Mouse (Mus musculus): ENCODE measurements at regions not wholly inside any gene's neighbourhood (a gene's known extent, or its start where the extent isn't known, plus 50 kb on each side); places are given as distances from the start of the nearest gene placed in this dataset.
A peak's percentile ranks its signal among the peaks of the same experiment; 100 is the strongest.

DNA sequence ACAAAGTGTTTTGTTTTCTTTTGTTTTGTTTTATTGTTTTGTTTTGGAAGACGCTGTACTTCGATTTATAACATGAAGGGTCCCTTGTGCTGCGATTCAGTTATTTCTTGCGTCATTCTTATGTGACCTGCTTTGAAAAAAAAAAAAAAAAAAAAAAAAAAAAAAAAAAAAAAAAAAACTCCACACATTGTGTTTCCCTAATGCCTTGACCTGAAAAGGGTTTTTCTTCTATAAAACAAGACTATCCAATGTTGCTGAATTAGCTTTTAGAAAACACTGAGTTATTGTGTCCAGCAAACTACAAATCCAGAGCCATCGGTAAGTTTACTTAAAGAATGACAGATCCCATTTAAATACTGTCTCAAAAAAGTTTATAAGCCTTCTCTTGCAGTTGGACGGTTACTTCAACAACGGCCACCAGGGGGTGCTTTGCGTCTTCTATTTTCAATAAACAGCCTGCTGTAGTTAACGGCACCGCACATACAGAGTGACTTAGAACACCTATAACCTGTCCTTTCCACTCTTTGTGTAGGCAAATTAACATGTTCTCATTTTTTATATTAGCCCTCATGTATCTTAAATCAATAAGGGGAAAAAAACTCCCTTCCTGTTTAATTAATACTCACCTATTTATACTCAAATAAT, 103.9 kb upstream of the Cxadr start:
- ATAC-seq (ENCODE audit: low FRiP score) (peak; percentile 41; the same call in 1 of the 2 replicates), DNase-seq (ENCODE audit: low spot score) (peak; percentile 94)
- peak; percentile 86 for TF ChIP-seq CTCF (IDR thresholded peaks at IDR 0.05)
- 8% methylated on average over 10 of the region's 10 CpGs for WGBS
- no peaks in the 10 kb centered on the region for H3K4me1 ChIP-seq (ENCODE audit: insufficient read depth, low read length)
- no peaks in the 10 kb centered on the region for H3K27me3 ChIP-seq (ENCODE audit: insufficient read depth, low read length)
- H3K4me2 ChIP-seq (ENCODE audit: low read depth, low read length, poor library complexity, severe bottlenecking): no peak overlapping the region
- no peaks in the 10 kb centered on the region for H3K9me3 ChIP-seq (ENCODE audit: low read length)
- no peaks in the 10 kb centered on the region for H3K36me3 ChIP-seq (ENCODE audit: insufficient read depth, low read length)
- no peak overlapping the region for H3K27ac ChIP-seq (ENCODE audit: low read depth, low read length)
- no peak overlapping the region for H3K9ac ChIP-seq (replicated peaks; ENCODE audit: low read length, poor library complexity, severe bottlenecking)
- H3K4me3 ChIP-seq (ENCODE audit: low read depth, low read length): no peak overlapping the region

DNA sequence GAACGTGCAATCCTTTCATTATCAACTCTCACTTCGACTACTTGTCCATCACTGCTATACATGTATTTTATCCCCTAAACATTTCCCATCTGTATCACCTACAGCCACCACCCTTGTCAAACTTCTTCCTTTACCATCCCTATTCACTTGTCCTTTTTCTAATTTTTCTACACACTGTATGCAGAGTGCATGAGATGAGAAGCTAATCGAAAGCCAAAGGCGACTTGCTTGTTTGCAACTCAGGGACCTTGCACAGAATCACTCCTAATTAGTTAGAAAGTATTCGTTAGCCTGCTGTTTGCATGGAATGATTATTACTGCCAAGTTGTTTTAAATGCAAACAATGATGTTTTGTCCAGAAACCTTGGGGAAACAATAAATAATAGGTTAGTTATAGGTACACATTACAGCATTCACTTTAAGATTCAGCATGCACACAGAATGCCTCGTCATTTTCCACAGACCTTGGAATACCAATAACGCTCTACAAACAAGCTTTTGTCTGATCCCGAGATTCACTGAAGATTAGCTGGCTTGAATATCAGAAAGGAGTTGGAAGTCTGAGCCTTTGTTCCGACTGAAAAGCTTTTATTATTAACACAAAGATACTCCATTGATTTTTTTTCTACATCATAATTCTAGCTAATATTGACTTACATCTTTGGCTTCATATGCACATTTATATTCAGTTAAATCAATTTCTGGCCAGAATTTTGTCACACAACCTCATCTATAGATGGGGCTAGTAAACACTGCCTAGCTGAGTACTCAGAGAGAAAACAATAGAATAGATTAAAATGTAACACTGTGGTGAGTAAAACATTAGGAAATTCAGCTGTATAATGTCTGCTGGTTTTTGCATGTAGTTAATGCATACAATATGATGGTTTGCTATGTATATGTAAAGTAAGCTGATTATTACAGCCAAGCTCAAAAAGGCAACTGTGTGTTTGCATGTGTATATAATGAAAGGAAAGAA, 130.4 kb upstream of the Cxadr start:
- Histone ChIP-seq H3K4me2 (ENCODE audit: low read depth, low read length, poor library complexity, severe bottlenecking) (no peak overlapping the region), H3K27ac (ENCODE audit: low read depth, low read length) (peak overlapping the region; percentile 20; the same call in 1 of the 2 replicates), H3K36me3 (ENCODE audit: insufficient read depth, low read length) (no peaks in the 10 kb centered on the region), H3K4me3 (ENCODE audit: low read depth, low read length) (no peak overlapping the region), H3K9me3 (ENCODE audit: low read length) (no peaks in the 10 kb centered on the region), H3K4me1 (ENCODE audit: insufficient read depth, low read length) (no peaks in the 10 kb centered on the region), H3K9ac (replicated peaks; ENCODE audit: low read length, poor library complexity, severe bottlenecking) (no peak overlapping the region), H3K27me3 (ENCODE audit: insufficient read depth, low read length) (no peaks in the 10 kb centered on the region)
- 44% methylated on average over 9 of the region's 9 CpGs for WGBS
- DNase-seq (ENCODE audit: low spot score) (peak; percentile 21), ATAC-seq (ENCODE audit: low FRiP score) (no peak)
- TF ChIP-seq CTCF (IDR thresholded peaks at IDR 0.05): no peak

DNA sequence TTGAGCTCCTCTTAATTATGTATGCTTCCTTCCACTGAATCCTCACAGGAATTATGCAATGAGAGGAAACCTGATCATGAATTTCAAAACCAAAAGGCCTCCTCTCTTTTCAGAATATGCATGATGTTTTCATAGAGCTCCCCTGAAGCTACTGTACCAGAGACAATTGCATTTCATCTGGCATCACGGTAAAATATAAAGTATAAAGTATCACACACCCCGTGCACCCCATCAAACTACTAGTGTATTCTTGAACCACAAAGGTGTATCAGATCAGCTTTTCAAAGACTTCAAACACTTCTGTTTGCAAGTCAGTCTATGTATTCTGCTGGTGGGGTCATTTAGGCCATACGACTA, 144.4 kb upstream of the Cxadr start:
- TF ChIP-seq CTCF (IDR thresholded peaks at IDR 0.05): no peak
- H3K9ac ChIP-seq (replicated peaks; ENCODE audit: low read length, poor library complexity, severe bottlenecking): peak overlapping the region; percentile 0; the same call in 1 of the 2 replicates
- WGBS: 44% methylated on average over 3 of the region's 3 CpGs
- no peaks in the 10 kb centered on the region for H3K36me3 ChIP-seq (ENCODE audit: insufficient read depth, low read length)
- peak overlapping the region; percentile 14; the same call in 1 of the 2 replicates for H3K27ac ChIP-seq (ENCODE audit: low read depth, low read length)
- no peaks in the 10 kb centered on the region for H3K27me3 ChIP-seq (ENCODE audit: insufficient read depth, low read length)
- ATAC-seq (ENCODE audit: low FRiP score): peak; percentile 34; the same call in 1 of the 2 replicates
- no peak overlapping the region for H3K4me3 ChIP-seq (ENCODE audit: low read depth, low read length)
- no peaks in the 10 kb centered on the region for H3K4me1 ChIP-seq (ENCODE audit: insufficient read depth, low read length)
- no peaks in the 10 kb centered on the region for H3K9me3 ChIP-seq (ENCODE audit: low read length)
- no peak overlapping the region for H3K4me2 ChIP-seq (ENCODE audit: low read depth, low read length, poor library complexity, severe bottlenecking)
- DNase-seq (ENCODE audit: low spot score): no peak

GRCm38 (mm10) chr16:78156138-78156875, 145.0 kb upstream of the Cxadr start:
- Histone ChIP-seq H3K9me3 (ENCODE audit: low read length) (no peaks in the 10 kb centered on the region), H3K27ac (ENCODE audit: low read depth, low read length) (peak overlapping the region; percentile 43), H3K4me2 (ENCODE audit: low read depth, low read length, poor library complexity, severe bottlenecking) (peak overlapping the region; percentile 23), H3K36me3 (ENCODE audit: insufficient read depth, low read length) (no peaks in the 10 kb centered on the region), H3K9ac (replicated peaks; ENCODE audit: low read length, poor library complexity, severe bottlenecking) (peak overlapping the region; percentile 0; the same call in 1 of the 2 replicates), H3K27me3 (ENCODE audit: insufficient read depth, low read length) (no peaks in the 10 kb centered on the region), H3K4me3 (ENCODE audit: low read depth, low read length) (peak overlapping the region; percentile 9; the same call in 1 of the 2 replicates), H3K4me1 (ENCODE audit: insufficient read depth, low read length) (no peaks in the 10 kb centered on the region)
- ATAC-seq (ENCODE audit: low FRiP score) (peak; percentile 88), DNase-seq (ENCODE audit: low spot score) (peak; percentile 93)
- 6% methylated on average over 7 of the region's 7 CpGs for WGBS
- TF ChIP-seq CTCF (IDR thresholded peaks at IDR 0.05): peak; percentile 89

DNA sequence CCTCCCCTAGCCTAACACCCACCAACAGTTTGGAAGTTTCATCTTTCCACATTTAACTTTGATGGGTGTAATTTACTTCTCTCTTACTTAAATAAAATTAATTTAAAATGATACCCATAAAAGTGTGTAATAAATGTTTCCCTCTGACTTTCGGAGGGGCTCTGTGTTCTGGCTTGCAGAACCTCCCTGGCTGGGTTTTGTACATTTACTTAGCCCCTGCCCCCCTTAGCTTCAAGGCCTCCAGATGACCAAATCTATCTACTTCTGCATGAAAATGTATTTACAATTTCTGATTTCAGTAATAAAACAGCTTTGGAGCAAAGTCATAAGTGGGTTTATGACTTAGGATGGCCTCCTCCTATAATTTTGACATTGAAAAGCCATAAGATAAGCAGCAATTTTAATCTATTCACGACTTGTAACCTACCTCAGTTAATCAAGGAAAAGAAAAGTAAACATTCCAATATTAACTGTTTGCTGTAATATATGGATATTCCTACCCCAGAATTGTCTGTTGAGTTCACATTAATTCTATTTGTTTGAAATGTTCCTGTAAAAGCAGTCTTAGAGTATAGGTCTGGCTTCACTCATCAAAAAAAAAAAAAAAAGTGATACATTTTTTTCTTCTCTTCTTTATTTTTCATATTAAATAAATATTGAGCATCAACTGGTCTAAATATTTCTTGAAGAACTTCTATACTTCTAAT, 147.2 kb upstream of the Cxadr start:
- Histone ChIP-seq H3K36me3 (ENCODE audit: insufficient read depth, low read length) (no peaks in the 10 kb centered on the region), H3K27ac (ENCODE audit: low read depth, low read length) (no peak overlapping the region)
- 82% methylated on average over 2 of the region's 2 CpGs for WGBS

More for the DNA sequence above, 147.2 kb upstream of the Cxadr start:
- ATAC-seq (ENCODE audit: low FRiP score): no peak
- no peak overlapping the region for H3K4me3 ChIP-seq (ENCODE audit: low read depth, low read length)
- no peak for DNase-seq (ENCODE audit: low spot score)
- no peaks in the 10 kb centered on the region for H3K27me3 ChIP-seq (ENCODE audit: insufficient read depth, low read length)
- H3K9me3 ChIP-seq (ENCODE audit: low read length): no peaks in the 10 kb centered on the region
- H3K4me2 ChIP-seq (ENCODE audit: low read depth, low read length, poor library complexity, severe bottlenecking): no peak overlapping the region
- H3K9ac ChIP-seq (replicated peaks; ENCODE audit: low read length, poor library complexity, severe bottlenecking): no peak overlapping the region
- no peaks in the 10 kb centered on the region for H3K4me1 ChIP-seq (ENCODE audit: insufficient read depth, low read length)
- no peak for TF ChIP-seq CTCF (IDR thresholded peaks at IDR 0.05)
